Mouse (Mus musculus) bone marrow macrophage, adult 2 months (primary cell): Measurements from ENCODE around the gene Hoxd8.

Source experiments
- CTCF ChIP-seq: IDR thresholded peaks from 2 replicates; pipeline ENCODE4 v1.5.1; 2012; ENCODE audit warnings: low read depth, mild to moderate bottlenecking, low read length, moderate library complexity
- POLR2A ChIP-seq: IDR thresholded peaks from 2 replicates; pipeline ENCODE4 v1.6.1; 2012; ENCODE audit warnings: mild to moderate bottlenecking, low read depth, low read length, borderline replicate concordance

- TF ChIP-seq POLR2A (no peak), CTCF (no peak)
Observed at GRCm38 (mm10) chr2:74689574-74690337, 14.7 kb upstream of the Hoxd8 start.
